Mouse (Mus musculus) intestine, embryonic 16.5 days (tissue): ENCODE results near the gene Lrrc7. TPM values are rescaled to one million over a fixed set of nuclear protein-coding genes. Genes with fewer than 3 reads are reported as not detected.

ENCODE experiments used
- ATAC-seq: fragments of 200-750 bp; cut with Nextera tagmentation; 2 replicates; pipeline ENCODE4 v1.8.0; 2017; ENCODE audit warnings: moderate TSS enrichment, moderate library complexity
- H3K27ac ChIP-seq: fragments of 300-500 bp; sonication (generic); 2 replicates; pipeline ENCODE4 v1.5.1; 2014; ENCODE audit warnings: mild to moderate bottlenecking, low read length
- H3K27me3 ChIP-seq: fragments of 300-500 bp; sonication (generic); replicated peaks from 2 replicates; pipeline ENCODE4 v1.6.1; 2014; ENCODE audit warnings: low read length, control low read depth, mixed read lengths; ENCODE audit not compliant: control insufficient read depth, insufficient read depth
- H3K36me3 ChIP-seq: fragments of 300-500 bp; sonication (generic); 2 replicates; pipeline ENCODE4 v1.6.1; 2014; ENCODE audit warnings: low read length, control low read depth; ENCODE audit not compliant: control insufficient read depth, insufficient read depth
- H3K4me1 ChIP-seq: fragments of 300-500 bp; sonication (generic); 2 replicates; pipeline ENCODE4 v1.6.1; 2014; ENCODE audit warnings: low read length, control low read depth, mixed read lengths; ENCODE audit not compliant: control insufficient read depth, insufficient read depth
- H3K4me2 ChIP-seq: fragments of 300-500 bp; sonication (generic); 2 replicates; pipeline ENCODE4 v1.6.1; 2014; ENCODE audit warnings: low read depth, low read length, control low read depth
- H3K4me3 ChIP-seq: fragments of 300-500 bp; sonication (generic); 2 replicates; pipeline ENCODE4 v1.5.1; 2014; ENCODE audit warnings: mild to moderate bottlenecking, low read length
- H3K9ac ChIP-seq: fragments of 300-500 bp; sonication (generic); 2 replicates; pipeline ENCODE4 v1.6.1; 2014; ENCODE audit warnings: low read depth, low read length
- H3K9me3 ChIP-seq: fragments of 300-500 bp; sonication (generic); 2 replicates; pipeline ENCODE4 v1.6.1; 2016; ENCODE audit warnings: low read length, control low read depth; ENCODE audit not compliant: control insufficient read depth
- WGBS: fragments of 180-500 bp; shearing (Covaris S2); extraction: QIAGEN DNeasy Blood & Tissue Kit; methylation state at CpG from one replicate; pipeline ENCODE4 v1.1.7; 2014; 5-methylcytosine and 5-hydroxymethylcytosine counted together
- polyA plus RNA-seq: library from polyadenylated mRNA; unstranded; fragments of >200 nt; fragmentation: Nextera tagmentation; extraction: Ambion mirVana; gene quantifications from 2 replicates; pipeline ENCODE4 v1.2.1, GENCODE M21; 2015

The Lrrc7 gene
- polyA plus RNA-seq, 1 experiment from 2014 or later = 0.88 TPM

DNA sequence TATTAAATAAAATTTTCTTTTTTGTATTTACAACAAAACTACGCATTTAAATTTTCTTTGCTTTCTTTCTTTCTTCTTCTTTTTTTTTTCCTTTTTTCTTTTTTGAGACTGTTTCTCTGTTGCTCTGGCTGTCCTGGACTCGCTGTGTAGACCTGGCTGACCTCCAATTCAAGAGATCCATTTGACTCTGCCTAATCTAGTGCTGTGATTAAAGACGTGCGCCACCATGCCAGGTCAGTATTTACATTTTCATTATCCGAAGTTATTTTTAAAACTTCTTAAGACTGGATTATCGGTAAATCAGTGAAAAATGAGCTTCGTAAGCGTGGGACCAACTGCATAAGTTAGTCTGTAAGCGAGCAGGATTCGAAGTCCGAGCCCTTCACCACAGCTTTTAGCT lies 526.2 kb downstream of the Lrrc7 start:
- peak overlapping the region; percentile 94 for H3K27ac ChIP-seq
- H3K9me3 ChIP-seq = no peaks in the 10 kb centered on the region
- H3K36me3 ChIP-seq = no peaks in the 10 kb centered on the region
- H3K4me1 ChIP-seq = peaks cover 11% of the 10 kb centered on the region
- 2% methylated on average over 11 of the region's 11 CpGs for WGBS
- no peak for ATAC-seq
- no peaks in the 10 kb centered on the region for H3K27me3 ChIP-seq
- H3K4me2 ChIP-seq = peak overlapping the region; percentile 54
- H3K4me3 ChIP-seq = peak overlapping the region; percentile 90
- peak overlapping the region; percentile 97 for H3K9ac ChIP-seq
